Mouse (Mus musculus) liver, postnatal 0 days (tissue): ENCODE measurements around the gene Bbs7.

Experiments used
- CTCF ChIP-seq: sonication (generic); IDR thresholded peaks from 2 replicates; pipeline ENCODE4 v1.5.1; 2016; ENCODE audit warnings: antibody characterized with exemption, low read depth
- EP300 ChIP-seq: IDR thresholded peaks from 2 replicates; pipeline ENCODE4 v1.6.1; 2016; ENCODE audit warnings: antibody characterized with exemption, low read depth, mild to moderate bottlenecking

GRCm38 (mm10) chr3:36531979-36532542 is 81.2 kb downstream of the Bbs7 start:
- TF ChIP-seq CTCF (no peak), EP300 (no peak)
